Mouse (Mus musculus) lung, postnatal 0 days (tissue): ENCODE results near the gene D630003M21Rik. TPM values are rescaled to one million over a fixed set of nuclear protein-coding genes. Genes with fewer than 3 reads are reported as not detected.

ENCODE experiments used
- ATAC-seq: fragments of 200-750 bp; cut with Nextera tagmentation; 2 replicates; pipeline ENCODE4 v1.8.0; 2017; ENCODE audit warnings: moderate library complexity
- DNase-seq: peaks from one replicate; pipeline ENCODE4 v3.0.0-alpha.2; 2016; ENCODE audit warnings: low spot score
- H3K27ac ChIP-seq: fragments of 300-500 bp; sonication (generic); 2 replicates; pipeline ENCODE4 v1.5.1; 2014; ENCODE audit warnings: antibody characterized with exemption, mild to moderate bottlenecking, low read length, mixed read lengths
- H3K27me3 ChIP-seq: fragments of 300-500 bp; sonication (generic); replicated peaks from 2 replicates; pipeline ENCODE4 v1.6.1; 2014; ENCODE audit warnings: low read length, mixed read lengths; ENCODE audit not compliant: insufficient read depth
- H3K36me3 ChIP-seq: fragments of 300-500 bp; sonication (generic); 2 replicates; pipeline ENCODE4 v1.6.1; 2014; ENCODE audit warnings: low read length, mixed read lengths; ENCODE audit not compliant: insufficient read depth
- H3K4me1 ChIP-seq: fragments of 300-500 bp; sonication (generic); 2 replicates; pipeline ENCODE4 v1.6.1; 2014; ENCODE audit warnings: antibody characterized with exemption, low read depth, low read length, mixed read lengths; ENCODE audit not compliant: insufficient read depth
- H3K4me2 ChIP-seq: fragments of 300-500 bp; sonication (generic); replicated peaks from 2 replicates; pipeline ENCODE4 v1.6.1; 2014; ENCODE audit warnings: low read depth, mild to moderate bottlenecking, low read length, moderate library complexity, mixed read lengths
- H3K4me3 ChIP-seq: fragments of 300-500 bp; sonication (generic); 2 replicates; pipeline ENCODE4 v1.5.1; 2014; ENCODE audit warnings: low read depth, low read length
- H3K9ac ChIP-seq: fragments of 300-500 bp; sonication (generic); replicated peaks from 2 replicates; pipeline ENCODE4 v1.6.1; 2014; ENCODE audit warnings: low read depth, mild to moderate bottlenecking
- H3K9me3 ChIP-seq: fragments of 300-500 bp; sonication (generic); 2 replicates; pipeline ENCODE4 v1.6.1; 2016; ENCODE audit warnings: low read length, mixed read lengths
- CTCF ChIP-seq: IDR thresholded peaks from 2 replicates; pipeline ENCODE4 v1.5.1; 2016; ENCODE audit warnings: antibody characterized with exemption, mild to moderate bottlenecking
- EP300 ChIP-seq: IDR thresholded peaks from 2 replicates; pipeline ENCODE4 v1.6.1; 2016; ENCODE audit warnings: antibody characterized with exemption, mild to moderate bottlenecking, control low read depth
- WGBS: fragments of 180-500 bp; shearing (Covaris S2); extraction: QIAGEN DNeasy Blood & Tissue Kit; methylation state at CpG from one replicate; pipeline ENCODE4 v1.1.7; 2014; 5-methylcytosine and 5-hydroxymethylcytosine counted together
- polyA plus RNA-seq: library from polyadenylated mRNA; unstranded; fragments of >200 nt; fragmentation: Nextera tagmentation; extraction: Ambion mirVana; gene quantifications from 2 replicates; pipeline ENCODE4 v1.2.1, GENCODE M21; 2015

D630003M21Rik gene
- polyA plus RNA-seq, 1 experiment from 2014 or later, result 0.85 TPM

DNA sequence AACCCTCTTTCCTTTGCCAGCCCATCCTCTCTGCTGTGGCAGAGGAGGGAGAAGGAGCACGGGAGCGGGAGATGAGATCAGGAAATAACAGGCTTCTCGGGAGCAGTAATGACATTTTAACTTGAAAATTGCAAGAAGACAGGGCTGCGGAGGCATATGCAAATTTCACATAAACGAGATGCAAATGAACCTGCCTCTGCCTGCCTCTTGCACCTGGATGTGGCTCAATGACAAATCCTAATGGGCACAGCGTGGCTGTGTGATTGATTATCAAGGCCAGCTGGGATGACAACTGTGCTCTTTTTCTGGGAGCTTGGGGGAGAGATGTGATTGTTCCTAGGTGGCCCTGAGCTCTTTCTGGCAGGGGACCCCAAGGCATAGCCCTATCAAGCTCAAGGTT is 47.1 kb downstream of the D630003M21Rik start:
- TF ChIP-seq EP300, result no peak
- TF ChIP-seq CTCF, result no peak
- Histone ChIP-seq H3K27ac (no peak overlapping the region), H3K4me3 (no peak overlapping the region), H3K9ac (no peak overlapping the region), H3K9me3 (no peaks in the 10 kb centered on the region), H3K4me2 (no peak overlapping the region), H3K27me3 (no peaks in the 10 kb centered on the region), H3K4me1 (0 out of 2 replicates have a peak, but pooled peaks cover 6% of the 10 kb centered on the region), H3K36me3 (no peaks in the 10 kb centered on the region)
- DNase-seq, result no peak
- WGBS, result 65% methylated on average over 6 of the region's 6 CpGs
- ATAC-seq, result no peak

DNA sequence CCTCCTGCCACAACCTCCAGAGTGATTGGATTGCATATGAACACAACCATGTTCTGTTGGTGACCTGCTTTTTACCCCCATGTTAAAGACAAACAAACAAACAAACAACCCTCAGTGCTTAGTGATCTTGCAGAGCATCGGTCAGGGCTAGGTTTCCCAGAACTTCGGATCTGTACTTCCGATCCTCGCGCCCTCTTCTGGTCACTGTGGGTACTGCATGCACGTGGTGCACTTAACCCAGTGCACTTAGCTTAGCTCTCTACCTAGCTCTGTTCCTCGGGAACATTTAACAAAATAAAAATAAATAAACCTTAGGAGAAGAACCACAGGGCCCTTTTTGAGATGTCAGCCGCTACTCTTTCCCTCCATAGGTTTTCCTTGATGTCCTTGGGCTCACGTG is 48.2 kb downstream of the D630003M21Rik start:
- H3K4me1 ChIP-seq, result 0 out of 2 replicates have a peak, but pooled peaks cover 6% of the 10 kb centered on the region
- WGBS, result 42% methylated on average over 9 of the region's 9 CpGs
- no peak overlapping the region for H3K27ac ChIP-seq
- H3K27me3 ChIP-seq, result no peaks in the 10 kb centered on the region
- H3K4me2 ChIP-seq, result no peak overlapping the region
- H3K9ac ChIP-seq, result no peak overlapping the region
- no peak for ATAC-seq
- H3K9me3 ChIP-seq, result no peaks in the 10 kb centered on the region
- TF ChIP-seq CTCF (peak; percentile 87), EP300 (no peak)
- peak; percentile 49 for DNase-seq
- no peak overlapping the region for H3K4me3 ChIP-seq
- no peaks in the 10 kb centered on the region for H3K36me3 ChIP-seq

DNA sequence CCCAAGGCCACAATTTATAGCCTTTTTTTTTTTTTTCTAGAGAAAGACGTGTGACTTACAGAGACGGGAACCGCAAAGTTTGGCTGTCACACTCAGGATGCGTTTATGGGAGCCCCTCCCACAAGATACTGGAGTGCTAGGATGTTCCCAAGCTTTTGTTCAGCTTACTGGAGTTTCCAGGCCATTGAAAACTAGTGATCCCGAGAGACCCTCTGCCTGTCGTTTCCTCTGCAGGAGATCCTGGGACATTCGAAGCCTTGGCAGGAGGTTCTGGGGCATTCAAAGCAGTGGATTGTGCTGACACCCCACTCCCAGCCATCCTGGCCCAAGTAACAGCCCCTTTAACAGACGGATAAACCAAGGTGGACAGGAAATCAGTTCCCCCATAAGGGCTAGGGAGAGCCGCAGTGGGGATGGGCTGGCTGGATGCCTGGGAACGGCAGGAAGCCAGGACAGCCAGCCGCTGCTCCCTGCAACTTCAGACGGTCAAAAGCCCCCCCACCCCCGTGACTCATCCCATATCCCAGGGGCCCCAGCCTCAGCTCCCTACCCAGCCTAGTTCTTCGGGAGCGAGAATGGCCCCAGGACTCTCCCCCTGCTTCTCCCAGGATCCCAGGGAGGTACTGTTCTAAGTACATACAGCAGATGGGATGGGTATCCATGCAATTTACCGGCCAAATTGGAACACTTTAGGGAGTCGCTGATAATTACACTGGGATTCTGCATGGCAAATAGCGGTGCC is 49.5 kb downstream of the D630003M21Rik start:
- Histone ChIP-seq H3K27me3 (no peaks in the 10 kb centered on the region), H3K4me3 (peak overlapping the region; percentile 10; the same call in 1 of the 2 replicates), H3K27ac (peak overlapping the region; percentile 58), H3K9me3 (no peaks in the 10 kb centered on the region), H3K4me2 (peak overlapping the region; percentile 41), H3K9ac (no peak overlapping the region; the same call in 1 of the 2 replicates), H3K4me1 (peaks cover 6% of the 10 kb centered on the region; the same call in 1 of the 2 replicates), H3K36me3 (no peaks in the 10 kb centered on the region)
- ATAC-seq, result peak; percentile 52
- no peak for TF ChIP-seq CTCF
- no peak for TF ChIP-seq EP300
- WGBS, result 18% methylated on average over 18 of the region's 18 CpGs
- DNase-seq, result peak; percentile 65

DNA sequence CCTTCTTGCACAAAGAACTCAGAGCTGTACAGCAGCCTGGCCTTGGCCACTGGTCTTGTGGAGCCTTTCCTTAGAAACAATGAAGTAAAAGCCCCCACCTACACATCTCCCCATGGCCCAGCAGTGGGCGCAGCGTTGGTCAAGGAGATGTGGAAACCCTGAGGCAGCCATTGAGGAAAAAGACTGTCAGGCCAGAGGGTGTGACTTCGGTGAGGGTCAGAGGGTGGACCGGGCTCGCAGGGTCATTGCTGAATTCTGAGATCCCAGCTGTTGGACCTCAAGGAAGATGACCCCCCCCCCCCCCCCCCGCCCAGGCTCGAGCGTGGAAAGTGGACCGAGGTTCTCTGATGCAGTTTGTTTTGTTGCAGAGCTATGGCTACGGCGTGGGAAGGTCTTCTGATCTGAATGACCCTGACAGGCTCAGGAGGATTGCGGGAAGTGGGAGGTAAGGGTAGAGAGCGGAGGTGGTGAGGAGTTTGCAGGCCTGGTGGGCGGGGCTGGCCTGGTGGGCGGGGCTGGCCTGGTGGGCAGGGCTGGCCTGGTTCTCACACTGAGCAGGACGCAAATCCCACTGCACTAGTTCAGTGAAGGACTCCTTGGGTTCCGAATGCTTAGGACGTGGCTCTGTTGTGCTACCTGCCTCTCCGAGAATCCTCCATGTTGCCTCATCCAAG is 50.2 kb downstream of the D630003M21Rik start:
- H3K4me3 ChIP-seq, result peak overlapping the region; percentile 10; the same call in 1 of the 2 replicates
- peak; percentile 86 for ATAC-seq
- peak; percentile 86 for DNase-seq
- H3K4me1 ChIP-seq, result peaks cover 6% of the 10 kb centered on the region; the same call in 1 of the 2 replicates
- WGBS, result 10% methylated on average over 18 of the region's 19 CpGs
- H3K27ac ChIP-seq, result peak overlapping the region; percentile 58
- no peaks in the 10 kb centered on the region for H3K36me3 ChIP-seq
- peak overlapping the region; percentile 41 for H3K4me2 ChIP-seq
- no peak for TF ChIP-seq EP300
- TF ChIP-seq CTCF, result peak; percentile 46
- no peaks in the 10 kb centered on the region for H3K9me3 ChIP-seq
- H3K27me3 ChIP-seq, result no peaks in the 10 kb centered on the region
- no peak overlapping the region; the same call in 1 of the 2 replicates for H3K9ac ChIP-seq

DNA sequence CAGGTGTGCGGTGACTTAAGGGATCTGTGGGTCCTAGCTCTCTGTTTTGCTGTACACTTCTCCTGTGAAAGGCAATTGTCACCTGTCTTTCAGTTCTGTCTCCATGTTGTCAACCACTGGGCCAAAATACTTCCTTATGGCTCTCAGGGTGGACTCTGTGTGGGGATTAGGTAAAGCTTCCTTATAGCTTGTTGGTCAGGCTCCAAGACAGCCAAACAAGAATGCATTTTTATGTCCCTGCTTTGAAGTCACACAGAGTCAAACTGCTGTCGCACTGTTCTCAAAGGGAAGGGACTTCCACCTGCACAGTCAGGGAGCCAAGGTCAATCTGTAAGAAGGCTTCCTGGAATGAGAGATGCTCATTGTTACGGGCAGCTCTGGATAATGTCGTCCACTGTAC is 50.9 kb downstream of the D630003M21Rik start:
- DNase-seq (no peak), ATAC-seq (no peak)
- Histone ChIP-seq H3K9ac (no peak overlapping the region), H3K27ac (no peak overlapping the region), H3K4me1 (peaks cover 6% of the 10 kb centered on the region; the same call in 1 of the 2 replicates), H3K4me2 (no peak overlapping the region), H3K9me3 (no peaks in the 10 kb centered on the region), H3K27me3 (no peaks in the 10 kb centered on the region), H3K4me3 (no peak overlapping the region), H3K36me3 (no peaks in the 10 kb centered on the region)
- 83% methylated on average over 4 of the region's 4 CpGs for WGBS
- TF ChIP-seq CTCF (no peak), EP300 (no peak)

DNA sequence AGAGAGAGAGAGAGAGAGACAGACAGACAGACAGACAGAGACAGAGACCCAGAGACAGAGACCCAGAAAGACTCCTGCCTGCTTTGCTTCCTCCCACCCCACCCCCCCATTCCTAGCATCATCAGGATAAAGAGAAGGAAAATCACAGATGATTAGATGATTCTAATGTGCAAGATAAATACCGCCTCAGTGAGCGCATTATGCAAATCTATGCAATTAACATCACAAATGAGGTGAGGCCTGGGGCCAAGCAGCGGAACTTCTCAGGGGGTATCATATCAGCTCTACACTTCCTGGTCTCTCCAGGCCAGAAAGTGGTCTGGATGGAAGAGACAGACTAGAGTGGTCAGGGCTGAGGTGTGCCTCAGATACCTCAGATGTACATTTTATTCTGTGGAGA is 51.4 kb downstream of the D630003M21Rik start:
- H3K4me3 ChIP-seq, result no peak overlapping the region
- ATAC-seq, result no peak
- H3K36me3 ChIP-seq, result no peaks in the 10 kb centered on the region
- no peak for DNase-seq
- TF ChIP-seq EP300, result no peak
- TF ChIP-seq CTCF, result no peak
- H3K27me3 ChIP-seq, result no peaks in the 10 kb centered on the region
- no peak overlapping the region for H3K9ac ChIP-seq
- WGBS, result 92% methylated on average over 3 of the region's 3 CpGs
- peaks cover 6% of the 10 kb centered on the region; the same call in 1 of the 2 replicates for H3K4me1 ChIP-seq
- no peak overlapping the region for H3K4me2 ChIP-seq
- H3K9me3 ChIP-seq, result no peaks in the 10 kb centered on the region
- H3K27ac ChIP-seq, result no peak overlapping the region
